Mouse (Mus musculus) CH12.LX (cell line): ENCODE measurements around the gene Vamp2. TPM values are rescaled to one million over a fixed set of nuclear protein-coding genes. Genes with fewer than 3 reads are reported as not detected.

Experiments used
- DNase-seq: peaks from one replicate; pipeline ENCODE4 v3.0.0-alpha.2; 2013; ENCODE audit errors: extremely low read depth
- H3K27ac ChIP-seq: 2 replicates; pipeline ENCODE4 v1.5.1; 2012; ENCODE audit warnings: low read depth, mild to moderate bottlenecking, control low read depth, moderate library complexity; ENCODE audit not compliant: insufficient read depth
- H3K27me3 ChIP-seq: replicated peaks from 2 replicates; pipeline ENCODE3; 2012; ENCODE audit warnings: inconsistent platforms
- H3K36me3 ChIP-seq, 2 experiments: replicated peaks in 1 of 2; 2 replicates each; pipeline versions ENCODE3 to v1.6.1; 2012; ENCODE audit warnings: inconsistent platforms in 1 of 2, low read length in 1 of 2, mild to moderate bottlenecking in 1 of 2, mixed read lengths in 1 of 2, moderate library complexity in 1 of 2; ENCODE audit not compliant: control insufficient read depth in 1 of 2, insufficient read depth in 1 of 2
- H3K4me1 ChIP-seq, 2 experiments: 2 replicates each; pipeline ENCODE4 v1.6.1; 2012; ENCODE audit warnings: inconsistent platforms in 1 of 2, moderate library complexity in 1 of 2; ENCODE audit not compliant: insufficient read depth in 2 of 2, control insufficient read depth in 1 of 2
- H3K4me2 ChIP-seq: 2 replicates; pipeline ENCODE4 v1.6.1; 2012; ENCODE audit warnings: low read depth, mild to moderate bottlenecking, control low read depth; ENCODE audit not compliant: poor library complexity, insufficient read depth, severe bottlenecking
- H3K4me3 ChIP-seq, 3 experiments: fragments of 150-350 bp in 1 of 3; sonication (generic) in 1 of 3; replicated peaks in 1 of 3; 2 replicates each; pipeline versions ENCODE3 to v1.5.1; 2011 to 2012; ENCODE audit warnings: low read depth in 2 of 3, low read length in 2 of 3, mild to moderate bottlenecking in 2 of 3, moderate library complexity in 2 of 3, control low read depth in 1 of 3, improper control_type of control experiment in 1 of 3, inconsistent platforms in 1 of 3, mixed read lengths in 1 of 3; ENCODE audit not compliant: poor library complexity in 1 of 3
- H3K79me2 ChIP-seq: replicated peaks from 2 replicates; pipeline ENCODE4 v1.6.1; 2012; ENCODE audit warnings: mild to moderate bottlenecking, moderate library complexity; ENCODE audit not compliant: control insufficient read depth, poor library complexity, insufficient read depth, severe bottlenecking; ENCODE audit errors: extremely low read depth
- H3K9ac ChIP-seq: 2 replicates; pipeline ENCODE4 v1.6.1; 2012; ENCODE audit warnings: low read depth, mild to moderate bottlenecking, control low read depth, moderate library complexity; ENCODE audit not compliant: insufficient read depth
- H3K9me3 ChIP-seq: replicated peaks from 2 replicates; pipeline ENCODE3; 2012; ENCODE audit warnings: low read length, inconsistent platforms, mixed read lengths
- BHLHE40 ChIP-seq: IDR thresholded peaks from 2 replicates; pipeline ENCODE4 v1.6.1; 2011; ENCODE audit warnings: mild to moderate bottlenecking, low read depth, low read length, improper control_type of control experiment
- CHD1 ChIP-seq: IDR thresholded peaks from 2 replicates; pipeline ENCODE4 v1.6.1; 2012; ENCODE audit warnings: low read depth, low read length, improper control_type of control experiment, inconsistent platforms
- CHD2 ChIP-seq: IDR thresholded peaks from 2 replicates; pipeline ENCODE4 v1.6.1; 2011; ENCODE audit warnings: low read length, improper control_type of control experiment
- CTCF ChIP-seq, 2 experiments: IDR thresholded peaks in 1 of 2; conservative IDR thresholded peaks in 1 of 2; 2 replicates each; pipeline ENCODE4 v1.5.1; 2011 to 2012; ENCODE audit warnings: low read depth in 2 of 2, low read length in 2 of 2, improper control_type of control experiment in 1 of 2, inconsistent platforms in 1 of 2, mild to moderate bottlenecking in 1 of 2, moderate library complexity in 1 of 2
- E2F4 ChIP-seq: IDR thresholded peaks from 2 replicates; pipeline ENCODE4 v1.6.1; 2011; ENCODE audit warnings: low read depth, low read length, improper control_type of control experiment; ENCODE audit not compliant: insufficient replicate concordance
- ELF1 ChIP-seq: IDR thresholded peaks from 2 replicates; pipeline ENCODE4 v1.6.1; 2014; ENCODE audit warnings: low read depth, mild to moderate bottlenecking, inconsistent platforms, low read length, improper control_type of control experiment
- EP300 ChIP-seq: IDR thresholded peaks from 2 replicates; pipeline ENCODE4 v1.6.1; 2011; ENCODE audit warnings: low read length, improper control_type of control experiment
- ETS1 ChIP-seq: conservative IDR thresholded peaks from 2 replicates; pipeline ENCODE4 v1.6.1; 2012; ENCODE audit warnings: low read depth, mild to moderate bottlenecking, inconsistent platforms, low read length, improper control_type of control experiment, moderate library complexity
- GABPA ChIP-seq: IDR thresholded peaks from 2 replicates; pipeline ENCODE4 v1.6.1; 2012; ENCODE audit warnings: low read depth, low read length, improper control_type of control experiment, inconsistent platforms; ENCODE audit not compliant: insufficient replicate concordance
- HCFC1 ChIP-seq: IDR thresholded peaks from 2 replicates; pipeline ENCODE4 v1.6.1; 2012; ENCODE audit warnings: low read depth, mild to moderate bottlenecking, inconsistent platforms, low read length, improper control_type of control experiment
- IRF4 ChIP-seq: IDR thresholded peaks from 2 replicates; pipeline ENCODE4 v1.6.1; 2014; ENCODE audit warnings: low read depth, mild to moderate bottlenecking, inconsistent platforms, low read length, improper control_type of control experiment
- JUN ChIP-seq: IDR thresholded peaks from 2 replicates; pipeline ENCODE4 v1.6.1; 2011; ENCODE audit warnings: low read depth, mild to moderate bottlenecking, low read length, improper control_type of control experiment, moderate library complexity; ENCODE audit not compliant: insufficient read depth
- JUND ChIP-seq: conservative IDR thresholded peaks from 2 replicates; pipeline ENCODE4 v1.6.1; 2011; ENCODE audit warnings: low read depth, low read length, improper control_type of control experiment
- KAT2A ChIP-seq: IDR thresholded peaks from 2 replicates; pipeline ENCODE4 v1.6.1; 2012; ENCODE audit warnings: low read length, improper control_type of control experiment, inconsistent platforms; ENCODE audit not compliant: insufficient replicate concordance
- MAFK ChIP-seq: IDR thresholded peaks from 2 replicates; pipeline ENCODE4 v1.6.1; 2011; ENCODE audit warnings: low read length, improper control_type of control experiment; ENCODE audit not compliant: insufficient replicate concordance
- MAX ChIP-seq: IDR thresholded peaks from 2 replicates; pipeline ENCODE4 v1.6.1; 2011; ENCODE audit warnings: low read length, improper control_type of control experiment
- MAZ ChIP-seq: IDR thresholded peaks from 2 replicates; pipeline ENCODE4 v1.6.1; 2012; ENCODE audit warnings: low read depth, mild to moderate bottlenecking, inconsistent platforms, low read length, improper control_type of control experiment, moderate library complexity
- MEF2A ChIP-seq: IDR thresholded peaks from 2 replicates; pipeline ENCODE4 v1.6.1; 2014; ENCODE audit warnings: low read depth, mild to moderate bottlenecking, inconsistent platforms, low read length, improper control_type of control experiment, borderline replicate concordance
- MXI1 ChIP-seq: IDR thresholded peaks from 2 replicates; pipeline ENCODE4 v1.6.1; 2011; ENCODE audit warnings: mild to moderate bottlenecking, low read depth, low read length, improper control_type of control experiment
- MYC ChIP-seq: IDR thresholded peaks from 2 replicates; pipeline ENCODE4 v1.6.1; 2011; ENCODE audit warnings: low read depth, mild to moderate bottlenecking, improper control_type of control experiment, low read length
- NELFE ChIP-seq: IDR thresholded peaks from 2 replicates; pipeline ENCODE4 v1.6.1; 2011; ENCODE audit warnings: low read depth, low read length, improper control_type of control experiment
- NRF1 ChIP-seq: IDR thresholded peaks from 2 replicates; pipeline ENCODE4 v1.6.1; 2014; ENCODE audit warnings: low read depth, mild to moderate bottlenecking, inconsistent platforms, low read length, improper control_type of control experiment, moderate library complexity
- PAX5 ChIP-seq: IDR thresholded peaks from 2 replicates; pipeline ENCODE4 v1.6.1; 2012; ENCODE audit warnings: low read length, inconsistent platforms, mixed read lengths
- POLR2A ChIP-seq: IDR thresholded peaks from 2 replicates; pipeline ENCODE4 v1.6.1; 2011; ENCODE audit warnings: low read depth, mild to moderate bottlenecking, improper control_type of control experiment, low read length
- POLR2AphosphoS2 ChIP-seq: IDR thresholded peaks from 2 replicates; pipeline ENCODE4 v1.6.1; 2011; ENCODE audit warnings: low read depth, low read length, improper control_type of control experiment
- RAD21 ChIP-seq: IDR thresholded peaks from 2 replicates; pipeline ENCODE4 v1.6.1; 2011; ENCODE audit warnings: low read depth, mild to moderate bottlenecking, low read length, improper control_type of control experiment, moderate library complexity
- RCOR1 ChIP-seq: conservative IDR thresholded peaks from 2 replicates; pipeline ENCODE4 v1.6.1; 2012; ENCODE audit warnings: low read depth, mild to moderate bottlenecking, inconsistent platforms, low read length, improper control_type of control experiment
- SIN3A ChIP-seq: IDR thresholded peaks from 2 replicates; pipeline ENCODE4 v1.6.1; 2012; ENCODE audit warnings: low read length, improper control_type of control experiment, inconsistent platforms
- SMC3 ChIP-seq: IDR thresholded peaks from 2 replicates; pipeline ENCODE4 v1.6.1; 2011; ENCODE audit warnings: low read depth, low read length, improper control_type of control experiment
- TBP ChIP-seq: conservative IDR thresholded peaks from 2 replicates; pipeline ENCODE4 v1.6.1; 2011; ENCODE audit warnings: low read depth, low read length, improper control_type of control experiment
- TCF12 ChIP-seq: IDR thresholded peaks from 2 replicates; pipeline ENCODE4 v1.6.1; 2014; ENCODE audit warnings: low read depth, mild to moderate bottlenecking, inconsistent platforms, low read length, improper control_type of control experiment
- UBTF ChIP-seq: IDR thresholded peaks from 2 replicates; pipeline ENCODE4 v1.6.1; 2012; ENCODE audit warnings: low read depth, mild to moderate bottlenecking, inconsistent platforms, low read length, improper control_type of control experiment, moderate library complexity
- USF1 ChIP-seq: IDR thresholded peaks from 2 replicates; pipeline ENCODE4 v1.6.1; 2014; ENCODE audit warnings: low read depth, mild to moderate bottlenecking, inconsistent platforms, low read length, improper control_type of control experiment
- USF2 ChIP-seq: conservative IDR thresholded peaks from 2 replicates; pipeline ENCODE4 v1.6.1; 2011; ENCODE audit warnings: low read depth, low read length, improper control_type of control experiment
- ZC3H11A ChIP-seq: IDR thresholded peaks from 2 replicates; pipeline ENCODE4 v1.6.1; 2012; ENCODE audit warnings: low read depth, mild to moderate bottlenecking, inconsistent platforms, low read length, improper control_type of control experiment
- ZKSCAN1 ChIP-seq: IDR thresholded peaks from 2 replicates; pipeline ENCODE4 v1.6.1; 2012; ENCODE audit warnings: low read depth, inconsistent platforms, low read length, improper control_type of control experiment, borderline replicate concordance
- ZMIZ1 ChIP-seq: IDR thresholded peaks from 2 replicates; pipeline ENCODE4 v1.6.1; 2012; ENCODE audit warnings: low read depth, mild to moderate bottlenecking, inconsistent platforms, low read length, improper control_type of control experiment
- ZNF384 ChIP-seq: IDR thresholded peaks from 2 replicates; pipeline ENCODE4 v1.6.1; 2012; ENCODE audit warnings: low read depth, low read length, improper control_type of control experiment, inconsistent platforms
- dilution Hi-C: fragments of 300-500 bp; cut with MboI; formaldehyde crosslinking; loops from 2 replicates; pipeline ENCODE4 v1.14.3; 2020; ENCODE audit warnings: low sequenced_read_pairs; ENCODE audit not compliant: extremely low pct_unique_long_range_greater_than_20kb, extremely low pct_ligation_motif_present
- in situ Hi-C: fragments of 300-500 bp; cut with MboI; formaldehyde crosslinking; loops from 3 replicates; pipeline ENCODE4 v1.14.3; 2019; ENCODE audit warnings: low sequenced_read_pairs, low pct_ligation_motif_present, low pct_unique_long_range_greater_than_20kb, mixed read lengths
- polyA plus RNA-seq: library from polyadenylated mRNA; unstranded; fragments of >175 nt; gene quantifications from 2 replicates; pipeline ENCODE4 v1.2.1, GENCODE M21; 2012; ENCODE audit warnings: low read depth; ENCODE audit not compliant: insufficient read length
- total RNA-seq, 2 experiments: library from RNA; depleted of rRNA; stranded (reverse); fragments of 300-350 nt in 1 of 2; fragments of >200 nt in 1 of 2; gene quantifications; 2 replicates each; pipeline ENCODE4 v1.2.3; 2012 to 2014

Gene Vamp2
- total and polyA plus RNA-seq, 3 experiments = 1.3 to 26.0 (median 8.2) TPM

DNA sequence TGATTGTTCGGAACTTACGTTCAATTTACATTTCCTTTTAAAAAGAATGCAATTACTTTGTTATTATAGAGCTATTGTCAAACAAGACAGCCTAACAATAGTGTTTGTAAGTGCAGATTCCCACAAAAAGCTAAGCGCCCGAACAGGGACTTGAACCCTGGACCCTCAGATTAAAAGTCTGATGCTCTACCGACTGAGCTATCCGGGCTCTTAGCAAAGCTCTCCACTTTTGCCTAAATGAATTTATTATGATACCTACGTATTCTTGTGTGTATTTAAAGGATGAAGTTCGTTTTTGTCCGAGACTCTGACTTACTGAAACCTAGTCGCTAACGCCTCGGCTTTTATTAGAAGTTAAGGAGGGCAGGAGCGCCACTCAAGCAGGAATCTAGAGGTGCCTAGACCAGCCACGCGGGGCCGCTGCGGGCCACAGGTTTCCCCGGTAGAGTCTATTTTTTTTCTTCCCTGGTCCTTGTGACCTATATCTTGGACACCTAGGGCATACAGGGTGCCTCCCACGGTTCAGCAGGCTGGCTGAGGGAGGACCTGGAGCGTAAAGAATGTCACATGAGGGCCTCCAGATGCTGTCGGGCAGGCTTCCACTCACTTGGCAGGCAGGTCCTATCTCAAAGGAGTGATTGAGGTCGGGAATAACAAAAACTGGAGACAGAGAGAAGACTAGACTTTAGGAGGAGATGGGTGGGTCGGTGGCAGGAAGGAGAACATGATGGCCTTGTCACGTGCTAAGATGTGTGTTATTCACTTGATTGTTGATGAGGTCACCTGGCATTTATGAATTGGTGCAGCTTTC, 37.0 kb downstream of the Vamp2 start:
- H3K27me3 ChIP-seq = peaks cover 68% of the 10 kb centered on the region
- peak overlapping the region; percentile 51; the same call in 1 of the 2 replicates for H3K9ac ChIP-seq
- dilution Hi-C loops (no loop called here), in situ Hi-C loops (no loop called here)
- H3K27ac ChIP-seq = peak overlapping the region; percentile 31
- H3K36me3 ChIP-seq = no peaks in the 10 kb centered on the region
- H3K4me3 ChIP-seq = peak overlapping the region; percentile 62 to 78 (median 65)
- H3K4me2 ChIP-seq = peak overlapping the region; percentile 89
- TF ChIP-seq HCFC1 = no peak
- no peak for TF ChIP-seq IRF4
- TF ChIP-seq GABPA = no peak
- no peak for TF ChIP-seq EP300
- TF ChIP-seq USF2 = peak; percentile 22
- no peak for TF ChIP-seq CHD1
- peak; percentile 72 for TF ChIP-seq SMC3
- no peak for TF ChIP-seq SIN3A
- no peak; the same call in 1 of the 2 replicates for TF ChIP-seq USF1
- TF ChIP-seq ZNF384 = peak; percentile 97
- TF ChIP-seq MEF2A = peak; percentile 73
- peak; percentile 32 to 92; a peak in 3 of 4 replicates for TF ChIP-seq CTCF (conservative IDR thresholded peaks at IDR 0.05 in 1 of 2, IDR thresholded peaks at IDR 0.05 in 1 of 2; ENCODE audit: low read depth in 2 of 2, low read length in 2 of 2)
- TF ChIP-seq E2F4 = peak; percentile 93
- TF ChIP-seq MYC = peak; percentile 32; the same call in 1 of the 2 replicates
- TF ChIP-seq ETS1 = 0 out of 2 replicates have a peak, but pooled peaks have one; percentile 25
- no peak for TF ChIP-seq ZKSCAN1
- peak; percentile 72 for TF ChIP-seq NRF1
- no peak for TF ChIP-seq PAX5
- TF ChIP-seq MAFK = peak; percentile 99
- TF ChIP-seq MAX = peak; percentile 76; the same call in 1 of the 2 replicates
- TF ChIP-seq CHD2 = no peak
- peak; percentile 91 for TF ChIP-seq KAT2A
- peak; percentile 84 for TF ChIP-seq MXI1
- TF ChIP-seq RCOR1 = no peak
- no peak for TF ChIP-seq POLR2AphosphoS2
- peak; percentile 99 for TF ChIP-seq ELF1
- TF ChIP-seq POLR2A = no peak
- no peak; the same call in 1 of the 2 replicates for TF ChIP-seq JUND
- TF ChIP-seq ZC3H11A = no peak
- TF ChIP-seq NELFE = no peak
- no peak for TF ChIP-seq UBTF
- TF ChIP-seq RAD21 = peak; percentile 79
- peak; percentile 99 for TF ChIP-seq TBP
- TF ChIP-seq ZMIZ1 = no peak
- TF ChIP-seq MAZ = no peak
- peak; percentile 88 for TF ChIP-seq BHLHE40
- no peak for TF ChIP-seq TCF12
- no peak for TF ChIP-seq JUN
- H3K4me1 ChIP-seq = peaks cover 3 to 31% of the 10 kb centered on the region in 2 experiments
- peak; percentile 96 for DNase-seq
- no peaks in the 10 kb centered on the region for H3K9me3 ChIP-seq
- H3K79me2 ChIP-seq = no peaks in the 10 kb centered on the region
